Comparison of ENCODE assay signal across 10 mouse cellular contexts in genomic region chr2:20961295-20961694, GRCm38 (mm10). TPM values are rescaled to one million over a fixed set of nuclear protein-coding genes. Genes with fewer than 3 reads are reported as not detected.
DNase-seq lines count a peak whose midpoint lies in the region; ATAC-seq lines count a peak whose summit lies in the region.
"Had no signal": no experiment of that assay in that cellular context is flagged by ENCODE, and none has a peak within 500 bp of the region (broad histone marks: within the 10 kb centered on the region; RNA-seq: fewer than 3 reads in every experiment).

No protein-coding gene starts in this region.

- H3K27ac ChIP-seq in heart, embryonic 10.5 days, result no peak overlapping the region
- H3K27ac ChIP-seq in forebrain, embryonic 14.5 days (ENCODE audit: low read depth, low read length), result 0 out of 2 replicates have a peak overlapping the region, but pooled peaks have one; percentile 27

- no peaks in the 10 kb centered on the region for H3K9me3 ChIP-seq in heart, embryonic 10.5 days
- no peaks in the 10 kb centered on the region for H3K9me3 ChIP-seq in forebrain, embryonic 14.5 days (replicated peaks; ENCODE audit: control insufficient read depth, low read length)

- no peak for ATAC-seq in forebrain, embryonic 14.5 days
- ATAC-seq in megakaryocyte progenitor cell, adult 5-6 weeks (replicated peaks; ENCODE audit: poor library complexity), result peak; percentile 15; the same call in 1 of the 2 replicates

- no peaks in the 10 kb centered on the region for H3K36me3 ChIP-seq in heart, embryonic 10.5 days
- H3K36me3 ChIP-seq in forebrain, embryonic 14.5 days (ENCODE audit: control insufficient read depth, insufficient read depth, low read length), result no peaks in the 10 kb centered on the region

- peak overlapping the region; percentile 29; the same call in 1 of the 2 replicates for H3K9ac ChIP-seq in forebrain, embryonic 14.5 days (ENCODE audit: low read length)

- H3K4me1 ChIP-seq in heart, embryonic 10.5 days, result peaks cover 49% of the 10 kb centered on the region
- H3K4me1 ChIP-seq in forebrain, embryonic 14.5 days (ENCODE audit: control insufficient read depth, insufficient read depth, low read length), result peaks cover 52% of the 10 kb centered on the region

- 69% methylated on average over 8 of the region's 8 CpGs for WGBS in heart, embryonic 10.5 days
- WGBS in forebrain, embryonic 14.5 days, result 33% methylated on average over 8 of the region's 8 CpGs

- H3K4me2 ChIP-seq in forebrain, embryonic 14.5 days (ENCODE audit: low read length), result peak overlapping the region; percentile 39

- no peak overlapping the region for H3K4me3 ChIP-seq in heart, embryonic 10.5 days
- H3K4me3 ChIP-seq in forebrain, embryonic 14.5 days (ENCODE audit: low read depth, low read length), result no peak overlapping the region

- DNase-seq in heart, embryonic 10.5 days (ENCODE audit: low spot score), result peak; percentile 31
- DNase-seq in heart, adult 18-20 months, result no peak
- peak; percentile 29 for DNase-seq in 416B (ENCODE audit: low read depth)
- peak; percentile 61 for DNase-seq in forebrain, embryonic 14.5 days (ENCODE audit: low spot score)
- DNase-seq in ovary, postnatal 10 days (ENCODE audit: low spot score), result no peak
- no peak for DNase-seq in right cerebral cortex, postnatal 14 days
- DNase-seq in frontal cortex, postnatal 36 days (ENCODE audit: low spot score in 2 of 2), result no peak
- DNase-seq: heart, postnatal 10 days; kidney, postnatal 4 days had no signal

- no peaks in the 10 kb centered on the region for H3K27me3 ChIP-seq in heart, embryonic 10.5 days (ENCODE audit: insufficient read depth, poor library complexity, severe bottlenecking)
- H3K27me3 ChIP-seq in forebrain, embryonic 14.5 days (replicated peaks; ENCODE audit: control insufficient read depth, insufficient read depth, low read length), result no peaks in the 10 kb centered on the region

RNA-seq across cellular contexts. Expression of gene Arhgap21, which starts 7.4 kb away (rescaled TPM):
- polyA plus RNA-seq in heart, embryonic 10.5 days (2016; fragmentation: Nextera tagmentation; extraction: Ambion mirVana), result 15.2 and 18.7 TPM in 2 replicates
- 10 to 100 TPM; 61.8 to 72.0 TPM for total RNA-seq in heart, adult 18-20 months (2021)
- polyA plus RNA-seq in forebrain, embryonic 14.5 days (2014; fragmentation: Nextera tagmentation; extraction: Ambion mirVana), result 34.0 and 43.0 TPM in 2 replicates
- total RNA-seq in megakaryocyte progenitor cell, adult 5-6 weeks (2015), result 34.4 and 37.6 TPM in 2 replicates
- total RNA-seq in megakaryocyte progenitor cell, adult 5-6 weeks (2017), result 15.3 and 28.7 TPM in 2 replicates

Comparison
In these comparisons a context has a peak if more than half of its experiments do, and no peak if none do; other contexts are left out.
1. DNase-seq: peak in heart, embryonic 10.5 days (single experiment), 416B (single experiment) and forebrain, embryonic 14.5 days (single experiment); none in heart, adult 18-20 months (0 of 2), ovary, postnatal 10 days (single experiment), right cerebral cortex, postnatal 14 days (single experiment) and frontal cortex, postnatal 36 days (0 of 2).